Mouse (Mus musculus) kidney, embryonic 15.5 days (tissue): ENCODE results near the gene Nrarp. TPM values are rescaled to one million over a fixed set of nuclear protein-coding genes. Genes with fewer than 3 reads are reported as not detected.

ENCODE experiments used
- polyA plus RNA-seq: library from polyadenylated mRNA; unstranded; fragments of >200 nt; fragmentation: Nextera tagmentation; extraction: Ambion mirVana; gene quantifications from 2 replicates; pipeline ENCODE4 v1.2.1, GENCODE M21; 2015

The Nrarp gene
- polyA plus RNA-seq, 1 experiment from 2014 or later: 21.8 TPM

Other genes with a start within 250 kb of the Nrarp start
- gene Arrdc1, start 245.5 kb upstream of the Nrarp start, polyA plus RNA-seq: 45.3 and 48.5 TPM in 2 replicates
- gene Zmynd19, start 231.0 kb upstream of the Nrarp start, polyA plus RNA-seq: 15.9 and 22.9 TPM in 2 replicates
- gene Dph7, start 218.4 kb upstream of the Nrarp start, polyA plus RNA-seq: 28.3 and 29.5 TPM in 2 replicates
- 116 and 127 TPM in 2 replicates for gene Mrpl41, start 205.7 kb upstream of the Nrarp start, polyA plus RNA-seq
- 6.7 and 9.0 TPM in 2 replicates for gene Pnpla7, start 204.7 kb upstream of the Nrarp start, polyA plus RNA-seq
- 76.5 and 91.4 TPM in 2 replicates for gene Nsmf, start 126.4 kb upstream of the Nrarp start, polyA plus RNA-seq
- 5.0 and 5.3 TPM in 2 replicates for gene Entpd8, start 100.5 kb upstream of the Nrarp start, polyA plus RNA-seq
- gene Noxa1, start 85.6 kb upstream of the Nrarp start, polyA plus RNA-seq: 0.77 and 1.1 TPM in 2 replicates
- gene Tor4a, start 16.1 kb downstream of the Nrarp start, polyA plus RNA-seq: 11.7 and 14.1 TPM in 2 replicates
- 114 and 124 TPM in 2 replicates for gene Nelfb, start 30.7 kb downstream of the Nrarp start, polyA plus RNA-seq
- gene Stpg3, start 33.9 kb downstream of the Nrarp start, polyA plus RNA-seq: 0.23 and 0.55 TPM in 2 replicates
- 1.4 and 1.9 TPM in 2 replicates for gene Fam166a, start 38.0 kb downstream of the Nrarp start, polyA plus RNA-seq
- 555 and 581 TPM in 2 replicates for gene Tubb4b, start 43.9 kb downstream of the Nrarp start, polyA plus RNA-seq
- 0.78 and 0.99 TPM in 2 replicates for gene Slc34a3, start 53.6 kb downstream of the Nrarp start, polyA plus RNA-seq
- 0.31 and 0.41 TPM in 2 replicates for gene Rnf224, start 56.0 kb downstream of the Nrarp start, polyA plus RNA-seq
- 20.7 and 21.8 TPM in 2 replicates for gene Rnf208, start 61.5 kb downstream of the Nrarp start, polyA plus RNA-seq
- 0.51 and 0.55 TPM in 2 replicates for gene Cysrt1, start 61.7 kb downstream of the Nrarp start, polyA plus RNA-seq
- 5.3 and 5.4 TPM in 2 replicates for gene AL732309.1, start 66.1 kb downstream of the Nrarp start, polyA plus RNA-seq
- 23.4 and 23.6 TPM in 2 replicates for gene Tmem203, start 74.7 kb downstream of the Nrarp start, polyA plus RNA-seq
- gene Tprn, start 81.9 kb downstream of the Nrarp start, polyA plus RNA-seq: 9.2 and 11.3 TPM in 2 replicates
- gene Ssna1, start 91.7 kb downstream of the Nrarp start, polyA plus RNA-seq: 204 and 207 TPM in 2 replicates
- 123 and 129 TPM in 2 replicates for gene Anapc2, start 91.7 kb downstream of the Nrarp start, polyA plus RNA-seq
- gene Tmem210, start 107.4 kb downstream of the Nrarp start, polyA plus RNA-seq: not detected in 2 replicates
- 0.46 TPM in 1 of 2 replicates, not detected in the other for gene Lrrc26, start 109.2 kb downstream of the Nrarp start, polyA plus RNA-seq
- 0.53 and 0.71 TPM in 2 replicates for gene Grin1, start 138.4 kb downstream of the Nrarp start, polyA plus RNA-seq
- 50.5 and 53.2 TPM in 2 replicates for gene Man1b1, start 151.6 kb downstream of the Nrarp start, polyA plus RNA-seq
- gene Dpp7, start 175.6 kb downstream of the Nrarp start, polyA plus RNA-seq: 23.4 TPM in 2 replicates
- 24.9 and 27.3 TPM in 2 replicates for gene Uap1l1, start 184.9 kb downstream of the Nrarp start, polyA plus RNA-seq
- gene Sapcd2, start 191.6 kb downstream of the Nrarp start, polyA plus RNA-seq: 40.4 and 42.7 TPM in 2 replicates
- 4.5 and 4.6 TPM in 2 replicates for gene Entpd2, start 215.1 kb downstream of the Nrarp start, polyA plus RNA-seq
- 41.3 and 52.5 TPM in 2 replicates for gene Npdc1, start 218.6 kb downstream of the Nrarp start, polyA plus RNA-seq
- 0.08 and 0.18 TPM in 2 replicates for gene Fut7, start 242.5 kb downstream of the Nrarp start, polyA plus RNA-seq
- 11.0 and 11.1 TPM in 2 replicates for gene Abca2, start 247.9 kb downstream of the Nrarp start, polyA plus RNA-seq